Mouse (Mus musculus) telencephalon, adult 2 months (tissue): ENCODE measurements around the gene Pigx.

Experiments used
- DNase-seq: peaks from one replicate; pipeline ENCODE4 v3.0.0-alpha.2; 2011; ENCODE audit warnings: low read depth, low spot score

Pigx gene

DNA sequence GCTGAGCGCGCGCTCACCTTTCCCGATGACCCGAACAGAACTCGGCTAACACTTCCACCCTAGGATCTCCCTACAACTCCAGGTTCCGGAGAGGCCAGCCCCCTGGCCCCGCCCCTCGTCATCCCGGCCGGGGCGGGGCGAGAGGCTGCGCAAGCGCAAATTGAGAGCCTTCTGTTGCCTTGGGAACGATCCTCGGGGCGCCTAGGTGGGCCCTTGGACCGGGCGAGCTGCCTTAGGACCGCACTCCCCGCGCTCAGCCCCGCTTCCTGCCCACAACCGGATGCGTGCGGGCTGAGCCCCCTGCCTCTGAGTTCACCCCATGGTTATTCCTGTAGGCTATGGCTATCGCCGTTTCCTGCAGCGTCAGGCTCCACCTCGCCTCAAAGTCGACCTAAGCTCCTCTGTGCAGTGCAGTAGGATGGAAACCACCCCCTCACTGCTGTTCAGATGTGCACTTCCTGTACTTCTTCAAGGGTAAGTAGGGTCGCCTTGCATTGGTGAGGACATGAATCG is at the start of gene Pigx, which contains the start of gene Cep19:
TSS of gene Pigx (minus strand) at position 103 of the 513 bp plus-strand sequence.
TSS of gene Cep19 (plus strand) at position 163 of the 513 bp plus-strand sequence.
- peak; percentile 73 for DNase-seq

DNA sequence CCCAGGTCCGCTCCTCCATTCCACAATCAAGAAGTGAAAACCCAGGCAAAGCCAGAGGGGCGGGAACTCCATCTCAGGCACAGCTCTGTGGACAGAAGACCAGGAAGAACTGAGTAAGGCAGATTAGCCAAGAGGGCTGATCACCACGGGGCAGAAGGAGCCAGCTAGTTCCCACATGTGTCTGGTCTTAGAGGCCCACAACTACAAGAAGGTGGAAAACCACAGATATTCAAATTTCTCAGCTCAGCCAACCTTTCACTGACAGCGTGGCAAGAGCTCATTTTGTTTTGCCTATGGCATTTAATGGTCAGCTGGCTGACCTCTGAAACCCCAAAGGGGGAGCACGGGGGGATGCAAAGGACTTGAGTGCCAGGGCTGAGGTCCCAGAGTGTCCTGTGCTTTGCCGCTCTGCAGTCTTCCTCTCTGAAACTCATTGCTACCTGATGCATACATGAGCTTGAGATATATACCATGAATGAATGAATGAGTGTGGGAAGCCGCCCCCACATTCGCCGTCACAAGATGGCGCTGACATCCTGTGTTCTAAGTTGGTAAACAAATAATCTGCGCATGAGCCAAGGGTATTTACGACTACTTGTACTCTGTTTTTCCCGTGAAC is 48.2 kb upstream of the Pigx start:
- DNase-seq, result no peak

DNA sequence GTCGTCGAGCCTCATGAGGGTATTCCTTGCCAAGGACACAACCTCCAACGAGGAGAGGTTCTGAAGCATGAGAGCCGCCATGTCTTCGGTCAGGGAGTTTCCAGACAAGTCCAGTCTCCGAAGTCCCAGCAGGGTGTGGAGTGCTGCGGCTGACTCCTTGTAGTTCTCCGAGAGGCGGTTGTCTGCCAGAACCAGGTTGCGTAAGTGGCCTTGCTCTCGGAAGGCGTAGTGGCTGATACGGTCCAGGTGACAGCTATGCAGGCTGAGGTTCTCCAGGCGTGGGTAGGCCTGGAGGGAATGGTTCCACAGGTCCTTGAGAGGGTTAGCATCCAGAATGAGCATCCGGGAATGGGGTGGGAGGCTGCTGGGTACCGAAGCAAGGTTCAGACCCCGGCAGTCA is 45.1 kb upstream of the Pigx start:
- DNase-seq, result no peak

DNA sequence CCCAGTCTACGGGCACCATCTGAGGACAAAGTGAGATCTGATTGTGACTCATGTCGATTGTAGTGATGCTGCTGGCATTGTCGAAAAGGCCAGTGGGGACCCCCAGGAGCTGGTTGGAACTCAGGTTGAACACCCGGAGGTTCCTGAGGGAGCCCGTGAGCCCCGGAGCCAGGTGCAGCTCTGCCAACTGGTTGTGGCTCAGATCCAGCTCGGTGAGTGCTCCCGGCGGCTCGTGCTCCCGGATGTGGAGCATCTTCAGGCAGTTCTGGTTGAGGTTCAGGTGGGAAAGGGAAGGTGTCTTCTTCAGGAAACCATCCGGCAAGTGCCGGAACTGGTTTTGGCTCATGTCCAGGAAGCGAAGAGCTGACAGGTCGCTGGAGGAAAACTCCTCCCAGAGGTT is 44.2 kb upstream of the Pigx start:
- no peak for DNase-seq

DNA sequence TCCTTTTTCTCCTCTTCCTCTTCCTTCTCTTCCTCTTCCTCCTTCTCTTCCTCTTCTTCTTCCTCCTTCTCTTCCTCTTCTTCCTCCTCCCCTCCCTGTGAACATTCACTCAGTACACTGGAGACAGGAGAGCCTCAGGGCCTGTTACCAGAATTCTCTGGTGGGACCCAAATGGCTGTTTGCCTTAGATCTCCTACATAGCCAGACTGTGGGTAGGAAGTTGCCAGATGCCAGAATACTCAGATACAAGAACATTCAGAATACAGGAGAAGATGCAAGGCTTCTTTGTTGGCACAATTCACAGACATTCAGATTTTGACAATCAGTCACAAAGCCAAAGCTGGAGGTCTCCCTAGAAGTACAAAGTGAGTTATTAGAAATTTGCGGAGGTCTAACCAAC is 39.4 kb upstream of the Pigx start:
- peak; percentile 38 for DNase-seq

DNA sequence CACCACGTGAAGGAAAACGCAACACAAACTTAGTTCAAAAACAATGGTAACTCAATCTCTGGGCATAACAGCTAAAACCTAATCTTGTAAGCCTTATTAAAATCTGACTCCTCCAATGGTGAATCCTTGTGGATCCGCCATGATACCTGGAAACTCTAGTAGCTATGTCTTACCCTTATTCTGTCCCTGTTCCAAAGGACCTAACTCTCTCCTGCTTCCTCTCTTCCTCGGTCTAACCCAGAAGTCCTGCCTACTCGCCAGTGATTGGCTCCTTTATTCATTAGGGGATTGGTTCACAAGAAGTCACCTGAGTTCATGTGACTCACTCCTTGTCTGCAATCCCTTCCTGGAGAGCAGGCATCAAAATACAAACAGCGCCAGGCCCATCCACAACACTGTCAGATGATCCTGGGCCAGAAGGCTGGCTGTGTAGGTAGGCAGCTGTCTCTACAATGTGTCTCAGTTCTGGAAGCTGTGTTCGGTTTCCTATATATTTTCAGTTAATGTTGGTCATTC is 36.4 kb upstream of the Pigx start:
- DNase-seq, result no peak

DNA sequence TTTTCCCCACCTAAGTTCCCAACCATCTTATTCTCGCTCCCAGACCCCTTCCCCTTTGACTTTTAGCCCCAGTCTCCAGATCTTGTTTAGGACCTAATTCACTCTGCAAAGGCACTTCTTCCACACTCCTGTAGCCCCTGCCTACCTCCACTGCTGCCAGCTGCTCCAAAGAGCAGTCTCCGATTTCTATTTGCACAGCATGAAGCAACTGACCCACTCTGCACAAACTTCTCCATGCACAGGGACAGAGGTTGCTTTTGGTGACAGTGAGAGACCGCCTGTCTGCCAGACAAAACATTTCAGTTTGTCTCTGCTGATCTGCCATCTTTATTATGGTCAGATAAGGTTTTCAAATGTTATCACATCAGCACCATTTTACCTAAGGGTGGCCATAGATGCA is 33.6 kb upstream of the Pigx start:
- no peak for DNase-seq

DNA sequence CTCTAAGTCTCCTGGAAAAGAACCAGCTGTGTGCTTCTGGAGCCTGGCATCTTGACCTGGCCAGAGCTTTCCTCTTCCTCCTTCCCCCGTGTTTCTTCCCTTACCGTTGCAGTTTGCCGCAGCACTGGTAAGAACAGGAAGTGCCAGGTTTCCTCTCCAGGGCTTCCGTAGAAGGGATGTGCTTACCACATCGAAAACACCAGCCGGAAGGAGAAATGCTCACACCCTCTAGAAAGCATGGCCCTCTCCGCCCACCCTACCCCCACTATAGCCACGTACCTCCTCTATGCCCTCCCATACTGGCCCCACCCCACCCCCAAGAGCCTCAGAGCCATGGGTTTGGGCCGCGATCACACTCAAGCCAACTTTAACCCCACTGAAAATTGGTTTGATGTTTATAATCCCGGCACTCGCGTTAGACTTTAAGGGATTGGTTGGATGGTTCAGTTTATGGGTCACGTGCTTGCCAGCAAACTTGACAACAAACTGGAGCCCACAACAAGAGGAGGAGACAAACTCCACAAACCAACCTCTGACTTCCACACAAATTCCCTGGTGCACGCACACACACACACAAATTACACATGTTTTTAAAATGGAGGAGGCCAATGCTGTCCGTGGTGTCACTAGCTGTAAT is 30.8 kb upstream of the Pigx start:
- DNase-seq, result no peak

DNA sequence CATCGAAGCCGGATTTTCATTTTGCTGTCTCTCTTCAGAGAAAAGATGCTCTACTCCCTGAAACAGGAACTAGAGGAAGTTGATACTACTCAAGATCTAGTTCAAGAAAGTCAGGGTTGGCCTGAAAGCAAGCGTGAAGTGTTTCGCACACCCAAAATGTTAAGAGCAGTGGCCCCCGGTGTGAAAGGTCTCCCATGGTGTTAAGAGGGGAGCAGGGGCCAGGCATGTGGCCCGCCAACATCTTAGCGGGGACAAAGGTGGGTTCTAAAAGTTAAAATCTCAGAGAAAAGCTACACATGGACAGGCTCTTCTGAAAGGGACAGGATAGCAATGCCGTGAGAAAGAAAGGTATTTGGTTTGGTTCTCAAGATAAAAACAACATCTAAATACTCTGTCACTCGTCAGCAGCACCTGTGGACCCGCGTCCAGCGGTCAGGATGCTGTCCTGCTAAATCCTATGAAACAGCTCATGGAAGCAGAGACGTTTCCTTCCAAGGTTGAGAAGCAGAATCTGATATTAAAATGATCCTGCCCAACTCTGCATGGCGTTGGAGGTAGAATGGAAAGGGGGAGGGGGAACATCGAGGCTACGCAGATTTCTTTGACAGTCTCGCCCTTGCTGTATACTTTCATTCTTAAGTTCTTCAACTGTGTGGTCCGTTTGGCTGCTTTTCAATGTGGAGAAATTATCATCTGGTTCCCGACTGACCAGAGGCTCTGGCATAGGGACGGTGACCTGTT is 30.1 kb upstream of the Pigx start:
- no peak for DNase-seq

DNA sequence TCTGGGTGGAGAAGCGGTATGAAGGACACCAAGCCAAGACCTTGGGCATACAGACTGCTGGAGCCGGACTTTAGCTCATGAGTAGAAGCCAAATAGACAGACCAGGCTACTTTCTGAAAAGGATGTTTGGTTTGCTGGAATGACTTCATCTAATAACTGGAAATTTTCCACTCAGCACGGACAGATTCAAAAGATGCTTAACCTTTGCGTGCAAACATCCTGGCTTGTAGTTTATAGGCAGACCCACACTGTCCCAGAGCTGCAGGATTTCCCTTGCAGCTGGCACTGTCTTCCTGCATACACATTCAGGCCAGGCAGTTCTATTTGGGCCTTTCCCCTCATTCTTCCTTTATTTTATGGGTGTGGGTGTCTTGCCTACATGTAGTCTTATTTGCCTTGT is 27.5 kb upstream of the Pigx start:
- no peak for DNase-seq

DNA sequence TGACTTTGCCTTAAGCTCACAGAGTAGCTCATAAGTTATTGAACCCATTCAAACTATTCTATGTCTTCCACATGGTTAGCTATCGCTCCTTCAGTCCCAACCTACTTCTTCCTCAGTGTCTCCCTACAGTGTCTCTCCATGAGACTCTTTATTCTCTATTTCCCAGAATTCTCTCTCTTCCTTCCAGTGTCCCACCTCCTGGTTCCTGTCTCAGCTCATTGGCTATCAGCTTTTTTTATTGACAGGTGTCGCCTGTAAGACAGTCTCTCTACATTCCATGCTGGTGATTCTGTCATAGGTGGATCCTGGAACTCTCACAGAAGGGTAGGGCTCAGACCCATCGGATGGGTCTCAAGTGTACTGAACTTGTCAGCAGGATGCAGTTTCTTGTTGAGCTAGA is 25.8 kb upstream of the Pigx start:
- DNase-seq, result no peak

DNA sequence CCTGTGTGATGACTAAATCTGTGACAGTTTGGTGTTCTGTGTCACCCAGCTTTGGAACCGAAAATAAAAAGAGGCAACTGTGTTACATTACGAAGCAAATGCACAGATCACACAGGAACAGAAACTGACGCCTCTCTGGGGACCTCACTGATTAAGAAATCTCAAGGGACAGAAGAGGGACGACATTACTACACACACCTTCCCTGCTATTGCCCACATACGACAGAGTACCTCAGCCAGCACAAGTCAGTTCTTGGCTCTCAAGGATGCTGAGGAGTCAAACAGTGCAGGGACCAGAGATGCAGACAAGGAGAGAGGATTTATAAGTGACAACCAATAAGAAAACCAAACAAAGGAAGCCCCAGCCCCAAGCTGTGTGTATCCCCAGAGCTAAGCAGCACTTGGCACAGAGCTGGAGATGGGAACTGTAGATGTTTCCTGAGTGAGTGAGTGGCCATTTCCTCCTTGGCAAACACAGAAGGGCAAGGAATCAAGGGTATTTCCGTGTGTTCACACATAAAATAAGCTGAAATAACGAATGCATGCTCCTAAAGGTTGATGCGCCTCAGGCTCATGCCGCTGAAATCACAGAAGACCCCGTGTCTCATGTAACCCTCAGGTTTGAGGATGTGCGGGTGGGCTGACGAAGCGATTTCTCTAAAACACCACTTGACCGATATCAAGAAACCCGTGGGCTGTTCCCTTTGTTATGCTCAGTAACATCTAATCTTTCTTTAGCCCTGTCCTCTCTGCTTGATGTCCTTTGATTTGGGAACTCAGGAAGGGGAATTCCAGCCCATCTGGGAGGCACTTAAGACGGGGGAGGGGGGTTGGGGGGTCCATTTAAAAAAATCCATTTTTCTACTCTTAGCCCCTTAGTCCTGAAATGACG is 25.1 kb upstream of the Pigx start:
- no peak for DNase-seq

DNA sequence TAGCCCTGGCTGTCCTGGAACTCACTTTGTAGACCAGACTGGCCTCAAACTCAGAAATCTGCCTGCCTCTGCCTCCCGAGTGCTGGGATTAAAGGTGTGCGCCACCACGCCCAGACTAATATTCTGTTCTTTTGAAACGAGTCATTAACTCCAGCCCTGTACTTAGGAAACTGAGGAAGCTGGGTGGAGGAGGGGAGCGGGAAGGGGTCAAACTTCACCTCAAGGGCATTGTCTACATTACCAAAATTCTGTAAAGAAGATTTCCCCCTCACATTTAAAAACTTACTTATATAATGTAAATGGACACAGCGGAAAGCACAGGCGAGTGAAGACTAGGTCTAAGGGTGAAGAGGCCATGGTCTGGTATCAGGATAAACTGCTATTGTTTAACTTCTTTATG is 24.5 kb upstream of the Pigx start:
- DNase-seq, result no peak

DNA sequence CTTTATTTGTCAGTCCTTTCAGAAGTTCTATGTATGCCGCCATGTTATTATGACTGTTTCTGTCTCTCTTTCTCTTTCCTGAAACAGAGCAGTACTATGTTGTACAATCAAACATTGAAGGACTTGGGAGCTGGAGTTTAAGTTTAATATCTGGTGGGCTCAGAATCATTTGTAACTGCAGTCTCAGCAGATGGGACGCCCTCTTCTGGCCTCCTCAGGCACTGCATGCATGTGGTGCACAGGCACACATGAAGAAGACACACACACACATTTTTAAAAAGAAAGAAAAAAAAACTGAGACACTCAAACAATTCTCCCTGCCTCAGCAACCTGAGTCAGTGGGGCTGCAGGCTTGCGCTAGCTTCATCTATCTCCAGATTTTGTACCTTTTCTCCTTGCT is 20.9 kb upstream of the Pigx start:
- DNase-seq, result no peak

DNA sequence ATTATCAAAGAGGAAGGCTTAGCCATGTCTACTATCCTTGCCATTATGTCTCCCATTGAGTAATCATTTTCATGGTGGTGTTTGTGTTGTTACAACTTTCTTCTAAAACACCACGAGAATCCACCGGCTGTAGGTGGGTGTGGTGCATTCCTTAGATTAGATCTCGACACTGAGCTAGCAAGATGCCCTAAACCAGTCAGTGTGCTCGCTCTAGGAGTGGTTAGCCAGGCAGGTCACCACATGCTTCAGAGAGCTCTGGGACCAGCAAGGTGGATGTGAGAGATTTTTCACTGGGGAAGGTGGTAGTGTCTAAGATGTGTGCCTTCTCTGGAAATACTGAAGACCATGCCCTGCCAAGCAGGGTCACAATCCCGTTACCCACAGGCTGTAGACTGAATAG is 16.6 kb upstream of the Pigx start:
- no peak for DNase-seq

DNA sequence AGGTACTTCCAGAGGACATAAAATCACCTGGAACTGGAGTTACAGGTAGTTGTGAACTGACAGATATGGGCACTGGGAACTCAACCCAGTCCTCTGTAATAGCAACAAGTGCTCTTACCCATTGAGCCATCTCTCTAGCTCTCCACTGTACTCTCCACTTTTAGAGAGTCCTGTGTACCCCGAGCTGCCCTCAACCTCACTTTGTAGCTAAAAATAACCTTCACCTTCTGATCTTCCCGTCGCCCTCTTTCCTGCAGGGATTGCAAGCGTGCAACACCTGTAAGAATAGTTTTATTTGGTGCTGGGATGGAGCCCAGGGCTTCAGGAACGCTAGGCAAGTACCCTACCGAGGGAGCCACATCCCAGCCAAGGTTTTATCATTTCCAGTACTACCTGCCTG is 16.2 kb upstream of the Pigx start:
- no peak for DNase-seq

DNA sequence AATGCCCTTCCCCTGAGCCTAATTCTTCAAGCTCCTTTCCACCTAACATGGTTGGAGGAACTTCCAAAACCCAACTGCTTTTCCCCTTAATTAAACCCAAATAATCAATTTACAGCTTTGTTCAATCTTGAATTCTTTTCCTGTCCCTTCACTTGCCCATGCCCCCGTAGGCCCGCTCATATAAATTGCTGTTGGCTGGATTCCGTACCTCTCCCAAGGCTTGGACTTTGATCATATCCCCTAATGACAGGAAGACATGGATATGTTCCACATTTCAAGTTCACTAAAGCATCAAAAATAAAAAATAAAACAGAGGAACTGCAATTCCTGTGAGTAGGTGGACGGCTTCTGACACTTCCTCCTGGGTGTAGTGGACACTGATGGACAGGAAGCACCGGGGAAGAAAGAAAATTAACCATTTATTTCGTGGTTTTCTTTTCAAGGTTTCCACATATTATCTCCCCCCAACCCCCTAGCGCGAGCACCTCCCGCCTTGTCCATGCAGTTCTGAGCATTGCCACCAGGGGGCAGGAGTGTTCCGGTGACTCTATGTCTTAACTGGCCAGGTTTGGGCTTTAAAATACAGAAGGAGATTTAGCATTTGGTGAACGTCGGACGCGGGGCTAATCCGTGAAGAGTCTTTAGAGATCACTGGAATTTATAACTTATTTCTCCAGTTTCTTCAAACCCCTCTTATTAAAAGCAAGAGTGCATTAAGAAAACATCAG is 15.6 kb upstream of the Pigx start:
- DNase-seq, result no peak

DNA sequence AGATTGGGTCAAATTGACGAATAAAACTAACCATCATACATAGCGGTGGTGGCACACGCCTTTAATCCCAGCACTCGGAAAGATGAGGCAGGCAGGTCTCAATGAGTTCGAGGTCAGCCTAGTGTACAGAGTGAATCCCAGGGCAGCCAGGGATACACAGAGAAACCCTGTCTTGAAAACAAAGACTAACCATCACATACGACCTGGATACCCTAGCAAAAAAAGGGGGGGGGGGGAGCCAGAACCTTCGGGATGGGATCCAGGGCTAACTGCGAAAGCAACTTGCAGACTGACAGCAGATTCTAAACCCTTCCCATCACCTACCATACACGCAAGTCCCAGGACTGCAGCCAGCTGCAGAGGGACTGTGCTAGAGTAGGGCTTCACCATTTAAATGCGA is 14.9 kb upstream of the Pigx start:
- no peak for DNase-seq

DNA sequence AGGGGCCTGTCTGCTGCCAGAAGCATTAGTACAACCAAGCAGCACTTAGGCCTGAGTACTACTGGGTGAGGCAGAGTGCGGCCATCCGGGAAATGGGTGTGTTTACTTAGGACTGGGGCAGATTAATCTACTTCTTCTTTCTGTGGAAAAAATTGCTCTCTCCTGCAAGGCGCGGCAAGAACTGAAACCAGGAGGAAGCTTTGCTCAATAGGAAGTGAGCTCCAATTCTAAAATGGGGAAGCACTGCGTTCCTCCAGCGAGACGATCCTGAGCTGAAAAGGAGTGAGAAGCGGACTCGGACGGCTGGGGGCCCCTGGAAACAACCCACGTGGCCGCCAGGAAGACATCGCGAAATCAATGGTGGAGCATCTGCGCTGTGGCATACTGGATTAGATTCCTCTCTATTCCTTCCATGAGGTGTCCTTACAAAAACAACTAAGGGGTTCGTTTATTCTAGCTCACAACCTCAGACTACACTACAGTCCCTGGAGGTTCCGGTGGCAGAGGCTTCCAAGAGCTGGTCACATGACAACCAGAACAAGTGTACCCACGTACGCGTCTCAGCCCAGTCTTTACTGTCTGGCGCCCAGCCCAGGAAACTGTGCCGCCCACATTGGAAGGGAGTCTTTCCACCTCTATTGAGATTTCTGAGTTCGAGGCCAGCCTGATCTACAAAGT is 14.1 kb upstream of the Pigx start:
- DNase-seq, result peak; percentile 43

DNA sequence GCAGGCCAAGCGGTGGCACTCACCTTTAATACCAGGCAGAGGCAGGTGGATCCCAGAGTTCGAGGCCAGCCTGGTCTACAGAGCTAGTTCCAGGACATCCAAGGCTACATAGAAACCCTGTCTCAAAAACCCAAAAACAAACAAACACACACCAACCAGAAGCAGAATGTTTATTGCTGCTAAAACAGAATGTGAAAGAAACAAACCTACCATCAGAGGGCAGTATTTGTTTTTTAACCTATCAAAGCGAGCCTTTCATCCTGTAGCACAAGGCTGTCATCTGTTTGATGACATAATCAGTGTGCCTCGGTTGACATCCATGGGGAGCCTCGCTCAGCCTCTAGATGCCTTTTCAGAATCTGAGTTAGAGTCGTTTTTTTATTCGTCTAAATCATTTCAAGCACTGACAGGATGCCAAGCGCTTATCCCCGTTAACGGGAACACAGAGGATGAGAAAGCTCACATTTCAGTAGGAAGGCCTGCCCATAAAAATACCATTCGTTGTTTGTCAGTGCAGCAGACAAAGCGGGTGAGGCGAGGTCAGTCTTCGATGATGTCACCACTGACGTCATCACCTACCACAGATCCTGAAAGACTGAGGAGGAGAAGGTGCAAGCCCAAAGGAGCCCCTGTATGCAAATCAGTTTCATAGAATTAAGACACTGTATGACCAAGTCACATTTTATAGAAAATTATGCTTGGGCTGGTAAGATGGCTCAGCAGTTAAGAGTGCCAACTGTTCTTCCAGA is 11.6 kb upstream of the Pigx start:
- peak; percentile 28 for DNase-seq
